Mouse (Mus musculus): ENCODE measurements around the gene Stub1. TPM values are rescaled to one million over a fixed set of nuclear protein-coding genes. Genes with fewer than 3 reads are reported as not detected.

The Stub1 gene
- polyA plus RNA-seq, 1 experiment from 2014 or later = 334 TPM

- 85% methylated on average over 14 of the region's 14 CpGs for WGBS
- Histone ChIP-seq H3K36me3 (ENCODE audit: control insufficient read depth, insufficient read depth, low read length) (peaks cover 19% of the 10 kb centered on the region), H3K9ac (ENCODE audit: low read length) (no peak overlapping the region), H3K27me3 (ENCODE audit: control insufficient read depth, insufficient read depth, low read length) (no peaks in the 10 kb centered on the region), H3K4me3 (ENCODE audit: low read depth, low read length) (peak overlapping the region; percentile 85), H3K4me2 (ENCODE audit: low read depth) (peak overlapping the region; percentile 96), H3K9me3 (ENCODE audit: control insufficient read depth, low read length) (no peaks in the 10 kb centered on the region), H3K4me1 (ENCODE audit: control insufficient read depth, insufficient read depth, low read length) (peaks cover 55% of the 10 kb centered on the region), H3K27ac (ENCODE audit: low read depth, low read length) (no peak overlapping the region)
- DNase-seq (ENCODE audit: low spot score) (no peak), ATAC-seq (ENCODE audit: insufficient read depth, low FRiP score, low TSS enrichment) (no peak)
Measured at GRCm38 (mm10) chr17:25830806-25831431, 2.3 kb downstream of the Stub1 start.

DNA sequence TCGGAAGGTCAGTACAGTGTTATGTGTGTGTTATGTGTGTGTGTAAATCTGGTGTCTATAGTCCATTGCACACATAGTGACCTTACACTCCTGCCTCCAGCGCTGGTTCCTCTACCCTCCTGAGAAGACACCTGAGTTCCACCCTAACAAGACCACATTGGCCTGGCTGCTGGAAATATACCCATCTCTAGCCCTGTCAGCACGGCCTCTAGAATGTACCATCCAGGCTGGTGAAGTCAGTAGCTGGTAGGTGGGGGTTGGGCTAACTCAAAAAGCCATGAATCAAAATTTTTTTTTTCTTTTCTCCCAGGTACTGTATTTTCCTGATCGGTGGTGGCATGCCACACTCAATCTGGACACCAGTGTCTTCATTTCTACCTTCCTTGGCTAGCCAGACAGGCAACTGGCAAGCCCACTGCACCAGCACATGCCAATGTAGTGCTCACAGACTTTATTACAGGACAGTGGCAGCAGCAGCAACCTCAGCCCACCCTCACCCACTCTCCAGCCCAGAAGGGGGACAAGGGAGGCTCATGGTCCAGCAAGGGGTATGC is 2.9 kb downstream of the Stub1 start:
- Histone ChIP-seq H3K9ac (ENCODE audit: low read length) (no peak overlapping the region), H3K4me1 (ENCODE audit: control insufficient read depth, insufficient read depth, low read length) (peaks cover 55% of the 10 kb centered on the region), H3K4me3 (ENCODE audit: low read depth, low read length) (peak overlapping the region; percentile 46), H3K9me3 (ENCODE audit: control insufficient read depth, low read length) (no peaks in the 10 kb centered on the region), H3K27ac (ENCODE audit: low read depth, low read length) (no peak overlapping the region), H3K36me3 (ENCODE audit: control insufficient read depth, insufficient read depth, low read length) (peaks cover 19% of the 10 kb centered on the region), H3K27me3 (ENCODE audit: control insufficient read depth, insufficient read depth, low read length) (no peaks in the 10 kb centered on the region), H3K4me2 (ENCODE audit: low read depth) (peak overlapping the region; percentile 82)
- ATAC-seq (ENCODE audit: insufficient read depth, low FRiP score, low TSS enrichment) (no peak), DNase-seq (ENCODE audit: low spot score) (no peak)
- 87% methylated on average over 4 of the region's 4 CpGs for WGBS

GRCm38 (mm10) chr17:25829558-25830017 is 3.6 kb downstream of the Stub1 start:
- Histone ChIP-seq H3K27me3 (ENCODE audit: control insufficient read depth, insufficient read depth, low read length) (no peaks in the 10 kb centered on the region), H3K9me3 (ENCODE audit: control insufficient read depth, low read length) (no peaks in the 10 kb centered on the region), H3K4me2 (ENCODE audit: low read depth) (peak overlapping the region; percentile 82), H3K4me1 (ENCODE audit: control insufficient read depth, insufficient read depth, low read length) (peaks cover 50% of the 10 kb centered on the region), H3K9ac (ENCODE audit: low read length) (peak overlapping the region; percentile 77), H3K27ac (ENCODE audit: low read depth, low read length) (peak overlapping the region; percentile 63), H3K4me3 (ENCODE audit: low read depth, low read length) (peak overlapping the region; percentile 46), H3K36me3 (ENCODE audit: control insufficient read depth, insufficient read depth, low read length) (peaks cover 15% of the 10 kb centered on the region)
- WGBS = 48% methylated on average over 8 of the region's 8 CpGs
- no peak for ATAC-seq (ENCODE audit: insufficient read depth, low FRiP score, low TSS enrichment)
- no peak for DNase-seq (ENCODE audit: low spot score)

GRCm38 (mm10) chr17:25828712-25829557 is 4.3 kb downstream of the Stub1 start, which contains the start of gene Jmjd8:
TSS of gene Jmjd8 (plus strand) at chr17:25828867.
- WGBS = under 1% methylated on average over 32 of the region's 32 CpGs
- H3K4me1 ChIP-seq (ENCODE audit: control insufficient read depth, insufficient read depth, low read length) = peaks cover 50% of the 10 kb centered on the region

DNA sequence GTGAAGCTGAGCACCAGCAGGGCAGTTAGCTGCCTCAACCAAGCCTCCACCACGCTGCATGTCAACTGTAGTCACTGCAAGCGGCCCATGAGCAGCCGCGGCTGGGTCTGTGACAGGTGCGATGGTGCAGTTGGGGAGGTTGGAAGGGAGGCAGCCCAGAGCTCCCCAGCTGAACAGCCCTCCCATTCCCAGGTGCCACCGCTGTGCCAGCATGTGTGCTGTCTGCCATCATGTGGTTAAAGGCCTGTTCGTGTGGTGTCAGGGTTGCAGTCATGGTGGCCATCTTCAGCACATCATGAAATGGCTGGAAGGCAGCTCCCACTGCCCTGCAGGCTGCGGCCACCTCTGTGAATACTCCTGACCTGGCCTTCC is 5.0 kb downstream of the Stub1 start:
- Histone ChIP-seq H3K4me2 (ENCODE audit: low read depth) (peak overlapping the region; percentile 82), H3K9me3 (ENCODE audit: control insufficient read depth, low read length) (no peaks in the 10 kb centered on the region), H3K4me3 (ENCODE audit: low read depth, low read length) (peak overlapping the region; percentile 46), H3K27me3 (ENCODE audit: control insufficient read depth, insufficient read depth, low read length) (no peaks in the 10 kb centered on the region), H3K36me3 (ENCODE audit: control insufficient read depth, insufficient read depth, low read length) (peaks cover 15% of the 10 kb centered on the region), H3K9ac (ENCODE audit: low read length) (no peak overlapping the region), H3K27ac (ENCODE audit: low read depth, low read length) (no peak overlapping the region), H3K4me1 (ENCODE audit: control insufficient read depth, insufficient read depth, low read length) (peaks cover 46% of the 10 kb centered on the region)
- no peak for ATAC-seq (ENCODE audit: insufficient read depth, low FRiP score, low TSS enrichment)
- DNase-seq (ENCODE audit: low spot score) = no peak
- 81% methylated on average over 8 of the region's 8 CpGs for WGBS

More at GRCm38 (mm10) chr17:25828712-25829557, 4.3 kb downstream of the Stub1 start, which contains the start of gene Jmjd8:
- Histone ChIP-seq H3K36me3 (ENCODE audit: control insufficient read depth, insufficient read depth, low read length) (peaks cover 15% of the 10 kb centered on the region), H3K4me3 (ENCODE audit: low read depth, low read length) (peak within 1 kb of the TSS; percentile 46), H3K9me3 (ENCODE audit: control insufficient read depth, low read length) (no peaks in the 10 kb centered on the region), H3K27me3 (ENCODE audit: control insufficient read depth, insufficient read depth, low read length) (no peaks in the 10 kb centered on the region), H3K9ac (ENCODE audit: low read length) (peak within 1 kb of the TSS; percentile 77), H3K4me2 (ENCODE audit: low read depth) (peak within 1 kb of the TSS; percentile 82), H3K27ac (ENCODE audit: low read depth, low read length) (peak within 1 kb of the TSS; percentile 63)
- DNase-seq (ENCODE audit: low spot score) (peak; percentile 85), ATAC-seq (ENCODE audit: insufficient read depth, low FRiP score, low TSS enrichment) (peak; percentile 36)

DNA sequence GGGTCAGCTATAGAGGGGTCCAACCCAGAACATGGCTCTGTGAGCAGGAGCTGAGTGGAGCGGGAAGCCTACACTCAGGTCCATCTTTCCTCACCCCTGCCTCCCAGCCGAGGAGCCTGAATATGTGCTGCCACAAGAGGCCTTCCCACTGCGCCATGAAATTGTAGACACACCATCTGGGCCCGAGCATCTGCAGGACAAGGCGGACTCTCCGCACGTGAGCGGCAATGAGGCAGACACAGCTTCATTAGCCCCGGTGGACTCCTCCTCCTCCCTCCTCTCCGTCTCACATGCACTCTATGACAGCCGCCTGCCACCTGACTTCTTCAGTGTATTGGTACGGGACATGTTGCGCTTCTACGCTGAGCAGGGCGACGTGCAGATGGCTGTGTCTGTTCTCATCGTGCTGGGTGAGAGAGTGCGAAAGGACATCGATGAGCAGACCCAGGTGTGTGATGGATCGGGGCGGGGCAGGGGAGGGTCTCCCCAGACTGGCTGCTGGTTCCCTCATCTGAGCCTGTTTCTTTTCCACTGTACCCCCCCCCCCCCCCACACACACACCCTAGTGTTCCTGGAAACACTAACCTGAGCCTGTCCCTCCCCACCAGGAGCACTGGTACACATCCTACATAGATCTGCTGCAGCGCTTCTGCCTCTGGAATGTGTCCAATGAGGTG is 5.5 kb downstream of the Stub1 start:
- WGBS = 90% methylated on average over 22 of the region's 22 CpGs
- H3K4me1 ChIP-seq (ENCODE audit: control insufficient read depth, insufficient read depth, low read length) = peaks cover 46% of the 10 kb centered on the region
- DNase-seq (ENCODE audit: low spot score) (no peak), ATAC-seq (ENCODE audit: insufficient read depth, low FRiP score, low TSS enrichment) (no peak)
- no peak overlapping the region for H3K27ac ChIP-seq (ENCODE audit: low read depth, low read length)
- no peaks in the 10 kb centered on the region for H3K9me3 ChIP-seq (ENCODE audit: control insufficient read depth, low read length)
- H3K4me2 ChIP-seq (ENCODE audit: low read depth) = no peak overlapping the region
- no peak overlapping the region for H3K4me3 ChIP-seq (ENCODE audit: low read depth, low read length)
- peaks cover 15% of the 10 kb centered on the region for H3K36me3 ChIP-seq (ENCODE audit: control insufficient read depth, insufficient read depth, low read length)
- no peak overlapping the region; the same call in 1 of the 2 replicates for H3K9ac ChIP-seq (ENCODE audit: low read length)
- no peaks in the 10 kb centered on the region for H3K27me3 ChIP-seq (ENCODE audit: control insufficient read depth, insufficient read depth, low read length)

DNA sequence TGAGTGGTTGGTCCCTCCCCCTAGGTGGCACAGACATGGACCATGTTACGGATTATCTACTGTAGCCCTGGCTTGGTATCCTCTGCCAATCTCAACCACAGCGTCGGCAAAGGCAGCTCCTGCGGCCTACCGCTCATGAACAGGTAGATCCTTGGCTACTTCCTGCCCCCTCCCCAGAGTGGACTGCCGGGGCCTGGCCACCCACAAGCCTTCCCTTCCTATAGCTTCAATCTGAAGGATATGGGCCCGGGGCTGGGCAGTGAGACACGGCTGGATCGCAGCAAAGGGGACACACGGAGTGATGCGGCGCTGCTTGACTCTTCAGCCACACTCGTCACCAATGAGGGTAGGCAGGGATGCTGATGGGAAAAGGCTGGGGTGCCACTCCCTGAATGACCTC is 6.2 kb downstream of the Stub1 start:
- DNase-seq (ENCODE audit: low spot score) = no peak
- ATAC-seq (ENCODE audit: insufficient read depth, low FRiP score, low TSS enrichment) = no peak
- peaks cover 43% of the 10 kb centered on the region for H3K4me1 ChIP-seq (ENCODE audit: control insufficient read depth, insufficient read depth, low read length)
- WGBS = 96% methylated on average over 13 of the region's 13 CpGs
- peaks cover 15% of the 10 kb centered on the region for H3K36me3 ChIP-seq (ENCODE audit: control insufficient read depth, insufficient read depth, low read length)
- no peaks in the 10 kb centered on the region for H3K9me3 ChIP-seq (ENCODE audit: control insufficient read depth, low read length)
- no peaks in the 10 kb centered on the region for H3K27me3 ChIP-seq (ENCODE audit: control insufficient read depth, insufficient read depth, low read length)
- no peak overlapping the region for H3K4me2 ChIP-seq (ENCODE audit: low read depth)
- no peak overlapping the region for H3K9ac ChIP-seq (ENCODE audit: low read length)
- no peak overlapping the region for H3K4me3 ChIP-seq (ENCODE audit: low read depth, low read length)
- H3K27ac ChIP-seq (ENCODE audit: low read depth, low read length) = no peak overlapping the region

- Histone ChIP-seq H3K4me1 (ENCODE audit: control insufficient read depth, insufficient read depth, low read length) (peaks cover 34% of the 10 kb centered on the region), H3K4me3 (ENCODE audit: low read depth, low read length) (no peak overlapping the region)
Measured at GRCm38 (mm10) chr17:25825984-25826570, 7.1 kb downstream of the Stub1 start.

More at GRCm38 (mm10) chr17:25825984-25826570, 7.1 kb downstream of the Stub1 start:
- ATAC-seq (ENCODE audit: insufficient read depth, low FRiP score, low TSS enrichment) = no peak
- no peak for DNase-seq (ENCODE audit: low spot score)
- Histone ChIP-seq H3K36me3 (ENCODE audit: control insufficient read depth, insufficient read depth, low read length) (peaks cover 9% of the 10 kb centered on the region), H3K27me3 (ENCODE audit: control insufficient read depth, insufficient read depth, low read length) (no peaks in the 10 kb centered on the region), H3K27ac (ENCODE audit: low read depth, low read length) (no peak overlapping the region), H3K9me3 (ENCODE audit: control insufficient read depth, low read length) (no peaks in the 10 kb centered on the region), H3K4me2 (ENCODE audit: low read depth) (no peak overlapping the region), H3K9ac (ENCODE audit: low read length) (no peak overlapping the region)
- 94% methylated on average over 27 of the region's 27 CpGs for WGBS

Data from neural tube, embryonic 11.5 days (tissue).